Mouse (Mus musculus) c-Kit-positive CD71-negative TER-119-negative erythroid progenitor cells, embryonic 14.5 days (primary cell): ENCODE measurements around the gene Sh2d3c.

Source experiments
- DNase-seq: peaks from one replicate; pipeline ENCODE4 v3.0.0-alpha.2; 2013; ENCODE audit warnings: low read depth

The Sh2d3c gene

DNA sequence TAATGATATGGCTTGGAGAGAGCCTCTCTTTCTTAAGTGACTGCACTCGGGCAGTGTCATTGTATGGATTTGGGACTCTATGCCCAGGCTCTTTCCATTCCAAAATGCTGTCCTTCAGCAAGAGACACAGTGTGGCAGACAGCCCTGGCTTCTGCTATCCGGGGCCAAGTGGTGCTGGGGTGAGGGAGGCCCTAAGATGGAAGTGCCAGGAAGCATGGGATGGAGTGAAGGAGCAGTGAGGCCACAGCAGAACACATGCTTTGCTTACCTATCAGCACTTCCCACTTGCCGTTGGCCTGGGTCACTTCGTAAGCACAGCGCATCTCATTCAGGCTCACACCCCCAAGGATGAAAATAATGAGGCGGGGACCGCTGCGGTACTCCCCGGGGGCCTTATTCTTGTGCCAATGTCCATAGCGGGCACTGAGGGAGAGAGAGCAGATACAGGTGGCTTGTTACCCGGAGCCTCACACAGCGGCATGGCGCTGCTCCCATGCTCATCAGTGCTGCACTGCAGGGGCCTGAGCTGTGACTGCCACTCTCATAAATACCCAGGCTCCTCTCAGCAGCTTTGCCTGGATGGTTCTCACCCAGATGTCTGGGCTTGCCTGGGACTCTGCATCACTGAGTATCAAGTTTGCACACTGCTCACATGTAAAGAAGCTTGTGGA, 75.0 kb downstream of the Sh2d3c start:
- DNase-seq: no peak

GRCm38 (mm10) chr2:32798251-32798962, 77.6 kb downstream of the Sh2d3c start:
- DNase-seq: no peak
